Mouse (Mus musculus) small intestine, adult 2 months (tissue): ENCODE measurements around the gene Rflna. TPM values are rescaled to one million over a fixed set of nuclear protein-coding genes. Genes with fewer than 3 reads are reported as not detected.

Experiments used
- H3K27ac ChIP-seq: fragments of 200-500 bp; 2 replicates; pipeline ENCODE4 v1.5.1; 2012; ENCODE audit warnings: low read depth, low read length, control low read depth, inconsistent platforms; ENCODE audit not compliant: insufficient read depth
- H3K27me3 ChIP-seq: fragments of 200-500 bp; 2 replicates; pipeline ENCODE4 v1.6.1; 2012; ENCODE audit warnings: mild to moderate bottlenecking, moderate library complexity, low read length, inconsistent platforms; ENCODE audit not compliant: control insufficient read depth, insufficient read depth
- H3K36me3 ChIP-seq: fragments of 200-500 bp; 2 replicates; pipeline ENCODE4 v1.6.1; 2012; ENCODE audit warnings: mild to moderate bottlenecking, low read length, control low read depth, inconsistent platforms; ENCODE audit not compliant: control insufficient read depth, insufficient read depth
- H3K4me1 ChIP-seq: fragments of 200-500 bp; 2 replicates; pipeline ENCODE4 v1.6.1; 2012; ENCODE audit warnings: low read length, inconsistent platforms, mixed read lengths; ENCODE audit not compliant: control insufficient read depth, insufficient read depth, insufficient read length
- H3K4me3 ChIP-seq: fragments of 200-500 bp; 2 replicates; pipeline ENCODE4 v1.5.1; 2012; ENCODE audit warnings: low read depth, mild to moderate bottlenecking, control low read depth, inconsistent platforms, low read length, moderate library complexity
- CTCF ChIP-seq: fragments of 200-500 bp; IDR thresholded peaks from 2 replicates; pipeline ENCODE4 v1.5.1; 2012; ENCODE audit warnings: low read depth, mild to moderate bottlenecking, control low read depth, inconsistent platforms, low read length, moderate library complexity, mixed read lengths; ENCODE audit not compliant: insufficient replicate concordance, insufficient read length; ENCODE audit errors: extremely low read depth
- POLR2A ChIP-seq: fragments of 200-500 bp; IDR thresholded peaks from 2 replicates; pipeline ENCODE4 v1.6.1; 2012; ENCODE audit warnings: low read depth, mild to moderate bottlenecking, control low read depth, inconsistent platforms, low read length, moderate library complexity
- WGBS: fragments of 180-500 bp; shearing (Covaris S2); methylation state at CpG from one replicate; pipeline ENCODE4 v1.1.7; 2018; 5-methylcytosine and 5-hydroxymethylcytosine counted together
- polyA plus RNA-seq: library from polyadenylated mRNA; depleted of rRNA; stranded (reverse); fragments of >200 nt; gene quantifications from 2 replicates; pipeline ENCODE4 v1.2.3, GENCODE M21; 2012

The Rflna gene
- polyA plus RNA-seq, 1 experiment = 4.0 TPM

- Histone ChIP-seq H3K27me3 (no peaks in the 10 kb centered on the region), H3K27ac (no peak overlapping the region), H3K4me1 (peaks cover 11% of the 10 kb centered on the region), H3K36me3 (peaks cover 29% of the 10 kb centered on the region), H3K4me3 (no peak overlapping the region)
- TF ChIP-seq CTCF (no peak), POLR2A (no peak)
- 74% methylated on average over 10 of the region's 10 CpGs for WGBS
Measured at GRCm38 (mm10) chr5:125052237-125052602, 49.2 kb downstream of the Rflna start.

- Histone ChIP-seq H3K27me3 (no peaks in the 10 kb centered on the region), H3K36me3 (peaks cover 24% of the 10 kb centered on the region), H3K4me3 (no peak overlapping the region), H3K27ac (peak overlapping the region; percentile 23; the same call in 1 of the 2 replicates), H3K4me1 (peaks cover 11% of the 10 kb centered on the region)
- 71% methylated on average over 23 of the region's 23 CpGs for WGBS
- no peak for TF ChIP-seq CTCF
- TF ChIP-seq POLR2A = no peak
Measured at GRCm38 (mm10) chr5:125052603-125053488, 49.8 kb downstream of the Rflna start.

GRCm38 (mm10) chr5:125053661-125054060 lies 50.6 kb downstream of the Rflna start:
- H3K4me1 ChIP-seq = peaks cover 11% of the 10 kb centered on the region
- peaks cover 18% of the 10 kb centered on the region for H3K36me3 ChIP-seq
- no peak overlapping the region; the same call in 1 of the 2 replicates for H3K27ac ChIP-seq
- TF ChIP-seq POLR2A = no peak
- TF ChIP-seq CTCF = no peak
- H3K4me3 ChIP-seq = no peak overlapping the region
- no peaks in the 10 kb centered on the region for H3K27me3 ChIP-seq
- 90% methylated on average over 7 of the region's 7 CpGs for WGBS

- H3K27me3 ChIP-seq = no peaks in the 10 kb centered on the region
- H3K36me3 ChIP-seq = peaks cover 7% of the 10 kb centered on the region
- no peak overlapping the region for H3K4me3 ChIP-seq
- TF ChIP-seq POLR2A (no peak), CTCF (no peak)
- 78% methylated on average over 8 of the region's 8 CpGs for WGBS
- no peak overlapping the region for H3K27ac ChIP-seq
- H3K4me1 ChIP-seq = peaks cover 11% of the 10 kb centered on the region
Measured at GRCm38 (mm10) chr5:125055901-125056300, 52.9 kb downstream of the Rflna start.

DNA sequence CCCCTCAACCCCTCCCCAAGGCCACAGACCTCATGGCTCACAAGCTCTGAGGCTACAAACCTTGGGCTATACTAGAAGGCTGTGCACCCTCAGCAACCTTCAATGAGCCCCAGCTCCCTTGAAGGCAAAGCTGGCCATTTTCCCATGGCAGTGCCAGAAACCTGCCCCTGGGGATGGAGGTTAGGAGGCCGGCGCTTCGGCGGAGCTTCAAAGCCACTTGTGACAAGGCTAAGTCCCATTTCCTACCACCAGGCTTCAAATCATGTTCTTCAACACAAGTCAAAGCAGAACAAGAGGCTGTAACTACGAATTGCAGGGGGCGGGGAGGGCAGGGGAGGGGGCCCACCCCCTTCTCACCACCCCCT lies 53.3 kb downstream of the Rflna start:
- no peaks in the 10 kb centered on the region for H3K27me3 ChIP-seq
- no peak overlapping the region for H3K27ac ChIP-seq
- WGBS = 84% methylated on average over 6 of the region's 6 CpGs
- peaks cover 5% of the 10 kb centered on the region for H3K36me3 ChIP-seq
- TF ChIP-seq POLR2A (no peak), CTCF (no peak)
- peaks cover 11% of the 10 kb centered on the region for H3K4me1 ChIP-seq
- no peak overlapping the region for H3K4me3 ChIP-seq

GRCm38 (mm10) chr5:125056696-125057554 lies 53.9 kb downstream of the Rflna start:
- Histone ChIP-seq H3K27me3 (no peaks in the 10 kb centered on the region), H3K4me3 (peak overlapping the region; percentile 43), H3K36me3 (peaks cover 5% of the 10 kb centered on the region), H3K27ac (peak overlapping the region; percentile 46; the same call in 1 of the 2 replicates), H3K4me1 (peaks cover 11% of the 10 kb centered on the region)
- 67% methylated on average over 19 of the region's 19 CpGs for WGBS
- TF ChIP-seq CTCF (no peak), POLR2A (no peak)
